Mouse (Mus musculus) layer of hippocampus, adult 8-10 months (tissue): Measurements from ENCODE around the gene Stk19. TPM values are rescaled to one million over a fixed set of nuclear protein-coding genes. Genes with fewer than 3 reads are reported as not detected.
"Not testable (repeated sequence)": the region's sequence is repeated elsewhere in the genome, so short reads cannot be mapped to it uniquely, and the experiment has no call there.

Experiments used
- DNase-seq, 2 experiments: peaks; one replicate each; pipeline ENCODE4 v3.0.0; 2022; ENCODE audit warnings: low spot score in 2 of 2
- total RNA-seq, 4 experiments: library from RNA; stranded (reverse); gene quantifications; 2 replicates each; pipeline ENCODE4 v1.2.4; 2022

Stk19 gene
- total RNA-seq, 4 experiments from 2014 or later = 52.3 to 70.3 (median 58.1) TPM

- no peak for DNase-seq
Observed at GRCm38 (mm10) chr17:34844884-34845283, 8.1 kb upstream of the Stk19 start.

GRCm38 (mm10) chr17:34840736-34841307 is 4.1 kb upstream of the Stk19 start:
- DNase-seq = no peak

GRCm38 (mm10) chr17:34838785-34839184 is 2.0 kb upstream of the Stk19 start:
- DNase-seq = no peak

GRCm38 (mm10) chr17:34837464-34838324 is 949 bp upstream of the Stk19 start:
- DNase-seq = no peak

- DNase-seq = no peak
Observed at GRCm38 (mm10) chr17:34836155-34836855, 440 bp downstream of the Stk19 start.

- not testable (repeated sequence) for DNase-seq
Observed at GRCm38 (mm10) chr17:34830776-34831175, 6.0 kb downstream of the Stk19 start.

GRCm38 (mm10) chr17:34814818-34815370 is 21.9 kb downstream of the Stk19 start:
- no peak for DNase-seq

- DNase-seq = peak in 1 of 2 experiments; percentile 34
Observed at GRCm38 (mm10) chr17:34813747-34814146, 23.0 kb downstream of the Stk19 start.

- no peak for DNase-seq
Observed at GRCm38 (mm10) chr17:34811275-34811674, 25.5 kb downstream of the Stk19 start.

GRCm38 (mm10) chr17:34810811-34811210 is 25.9 kb downstream of the Stk19 start:
- not testable (repeated sequence) for DNase-seq

GRCm38 (mm10) chr17:34810411-34810810 is 26.3 kb downstream of the Stk19 start:
- not testable (repeated sequence) for DNase-seq

GRCm38 (mm10) chr17:34808599-34809205 is 28.0 kb downstream of the Stk19 start:
- no peak for DNase-seq

- no peak for DNase-seq
Observed at GRCm38 (mm10) chr17:34807176-34807575, 29.6 kb downstream of the Stk19 start.

GRCm38 (mm10) chr17:34804871-34805562 is 31.7 kb downstream of the Stk19 start:
- DNase-seq = no peak

- not testable (repeated sequence) for DNase-seq
Observed at GRCm38 (mm10) chr17:34804301-34804700, 32.4 kb downstream of the Stk19 start, which contains the start of gene Cyp21a1. Gene Cyp21a1, minus strand, starts transcription at chr17:34804561.

- not testable (repeated sequence) for DNase-seq
Observed at GRCm38 (mm10) chr17:34803367-34803766, 33.4 kb downstream of the Stk19 start.

GRCm38 (mm10) chr17:34802756-34803155 is 34.0 kb downstream of the Stk19 start:
- DNase-seq = not testable (repeated sequence)

- not testable (repeated sequence) for DNase-seq
Observed at GRCm38 (mm10) chr17:34800781-34801305, 35.9 kb downstream of the Stk19 start.

- DNase-seq = no peak
Observed at GRCm38 (mm10) chr17:34799531-34799925, 37.2 kb downstream of the Stk19 start.

- DNase-seq = no peak
Observed at GRCm38 (mm10) chr17:34798866-34799530, 37.7 kb downstream of the Stk19 start.
